Mouse (Mus musculus) liver, postnatal 0 days (tissue): ENCODE results near the gene Map1s.

Experiments
- CTCF ChIP-seq: sonication (generic); IDR thresholded peaks from 2 replicates; pipeline ENCODE4 v1.5.1; 2016; ENCODE audit warnings: antibody characterized with exemption, low read depth
- EP300 ChIP-seq: IDR thresholded peaks from 2 replicates; pipeline ENCODE4 v1.6.1; 2016; ENCODE audit warnings: antibody characterized with exemption, low read depth, mild to moderate bottlenecking

DNA sequence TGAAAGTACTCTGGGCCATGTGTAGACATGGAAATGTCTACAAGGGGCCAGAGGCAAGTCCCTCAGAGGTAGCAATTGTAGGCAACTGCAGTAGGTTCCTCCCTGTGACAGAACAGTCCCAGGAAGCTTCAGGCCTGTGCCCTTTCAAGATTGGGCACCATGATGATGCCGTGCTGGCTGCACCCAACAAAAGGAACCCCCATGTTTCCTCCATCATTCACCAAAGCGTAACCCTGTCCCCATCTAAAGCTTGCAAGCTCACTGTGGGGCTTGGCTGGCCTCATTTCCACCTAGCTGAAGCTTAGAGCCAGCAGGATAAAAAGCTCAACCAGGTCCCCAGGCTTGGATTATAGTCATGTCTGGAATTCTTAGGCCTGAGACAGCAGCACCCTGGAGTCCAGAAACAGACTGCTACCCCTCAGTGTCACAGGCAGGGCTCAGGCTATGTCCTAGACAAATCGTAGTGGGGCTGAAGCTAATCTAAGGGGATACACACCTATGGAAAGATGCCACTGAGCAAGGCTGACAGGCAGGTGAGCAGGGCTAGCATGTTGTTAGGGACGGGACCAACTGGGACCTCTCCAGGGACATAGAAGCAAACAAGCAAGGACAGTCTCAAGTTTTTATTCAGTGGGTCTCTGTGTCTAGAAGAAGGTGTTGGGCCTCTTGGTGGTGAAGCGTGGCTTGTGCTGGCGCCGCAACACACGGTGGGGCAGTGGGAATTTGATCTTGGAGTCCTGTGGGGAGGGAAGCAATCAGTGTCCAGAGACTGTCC lies 10.8 kb upstream of the Map1s start:
- TF ChIP-seq CTCF, result no peak
- TF ChIP-seq EP300, result no peak
